Mouse (Mus musculus) cortical plate, adult 2 months (tissue): ENCODE results near the gene Rnf26.

Source experiments
- CTCF ChIP-seq: fragments of 200-500 bp; IDR thresholded peaks from 2 replicates; pipeline ENCODE4 v1.5.1; 2011; ENCODE audit warnings: mild to moderate bottlenecking, control low read depth, low read length; ENCODE audit not compliant: insufficient read depth; ENCODE audit errors: extremely low read depth
- POLR2A ChIP-seq: fragments of 200-500 bp; IDR thresholded peaks from 2 replicates; pipeline ENCODE4 v1.6.1; 2011; ENCODE audit warnings: mild to moderate bottlenecking, low read length, control low read depth; ENCODE audit not compliant: insufficient read depth; ENCODE audit errors: extremely low read depth

DNA sequence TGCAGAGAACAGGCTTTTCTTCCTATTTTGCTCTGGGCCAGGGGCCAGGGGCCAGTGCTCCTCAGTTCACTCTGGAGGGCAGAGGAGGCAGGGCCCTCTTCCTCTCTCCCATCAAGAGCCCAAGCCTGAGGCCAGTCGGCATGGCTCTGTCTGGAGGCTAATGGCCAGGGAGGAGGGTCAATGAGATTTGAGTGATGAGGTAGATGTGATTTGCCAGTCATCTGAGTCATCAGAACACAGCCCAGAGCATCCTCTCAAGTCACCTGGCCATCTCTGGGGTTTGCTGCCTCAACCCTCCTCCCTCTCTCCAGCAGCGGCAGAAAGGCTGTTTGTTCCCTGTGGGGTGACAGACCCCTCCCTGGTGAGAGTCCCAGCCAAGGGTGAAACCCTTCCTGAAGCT lies 20.0 kb upstream of the Rnf26 start:
- TF ChIP-seq CTCF (no peak), POLR2A (no peak)
